Mouse (Mus musculus): ENCODE data around the gene Atxn2. TPM values are rescaled to one million over a fixed set of nuclear protein-coding genes. Genes with fewer than 3 reads are reported as not detected.
A peak's percentile ranks its signal among the peaks of the same experiment; 100 is the strongest.
"Not testable (repeated sequence)": the region's sequence is repeated elsewhere in the genome, so short reads cannot be mapped to it uniquely, and the experiment has no call there.

The Atxn2 gene
- polyA plus RNA-seq, 1 experiment from 2014 or later, result 102 TPM

- peaks cover 12% of the 10 kb centered on the region for H3K36me3 ChIP-seq
- not testable (repeated sequence) for H3K4me3 ChIP-seq; H3K4me1 ChIP-seq; H3K27me3 ChIP-seq; H3K27ac ChIP-seq; H3K9ac ChIP-seq; H3K9me3 ChIP-seq (replicated peaks); H3K4me2 ChIP-seq (replicated peaks); ATAC-seq (ENCODE audit: low FRiP score)
- 88% methylated on average over 7 of the region's 7 CpGs for WGBS
Measured at GRCm38 (mm10) chr5:121691436-121691835, 19.7 kb upstream of the Atxn2 start.

GRCm38 (mm10) chr5:121692897-121693296, 18.2 kb upstream of the Atxn2 start:
- no peaks in the 10 kb centered on the region for H3K27me3 ChIP-seq
- WGBS, result 72% methylated on average over 4 of the region's 4 CpGs
- no peak overlapping the region for H3K4me2 ChIP-seq (replicated peaks)
- H3K9me3 ChIP-seq (replicated peaks), result no peaks in the 10 kb centered on the region
- H3K4me3 ChIP-seq, result no peak overlapping the region
- no peaks in the 10 kb centered on the region for H3K4me1 ChIP-seq
- no peak overlapping the region for H3K27ac ChIP-seq
- H3K36me3 ChIP-seq, result no peaks in the 10 kb centered on the region
- no peak overlapping the region for H3K9ac ChIP-seq
- ATAC-seq (ENCODE audit: low FRiP score), result no peak

- WGBS, result 49% methylated on average over 6 of the region's 6 CpGs
- Histone ChIP-seq H3K9ac (no peak overlapping the region), H3K27ac (no peak overlapping the region), H3K4me2 (replicated peaks) (no peak overlapping the region), H3K9me3 (replicated peaks) (no peaks in the 10 kb centered on the region), H3K4me1 (no peaks in the 10 kb centered on the region), H3K4me3 (no peak overlapping the region), H3K36me3 (no peaks in the 10 kb centered on the region), H3K27me3 (no peaks in the 10 kb centered on the region; the same call in 1 of the 2 replicates)
- no peak for ATAC-seq (ENCODE audit: low FRiP score)
Measured at GRCm38 (mm10) chr5:121696761-121697160, 14.4 kb upstream of the Atxn2 start.

- WGBS, result 56% methylated on average over 5 of the region's 5 CpGs
- H3K4me1 ChIP-seq, result peaks cover 5% of the 10 kb centered on the region
- H3K9ac ChIP-seq, result no peak overlapping the region
- no peaks in the 10 kb centered on the region; the same call in 1 of the 2 replicates for H3K27me3 ChIP-seq
- H3K4me2 ChIP-seq (replicated peaks), result no peak overlapping the region
- no peak overlapping the region for H3K4me3 ChIP-seq
- no peak for ATAC-seq (ENCODE audit: low FRiP score)
- no peaks in the 10 kb centered on the region for H3K36me3 ChIP-seq
- H3K9me3 ChIP-seq (replicated peaks), result no peaks in the 10 kb centered on the region
- no peak overlapping the region for H3K27ac ChIP-seq
Measured at GRCm38 (mm10) chr5:121699891-121700290, 11.2 kb upstream of the Atxn2 start.

- Histone ChIP-seq H3K27ac (no peak overlapping the region), H3K27me3 (no peaks in the 10 kb centered on the region; the same call in 1 of the 2 replicates), H3K4me2 (replicated peaks) (no peak overlapping the region), H3K4me1 (peaks cover 8% of the 10 kb centered on the region), H3K4me3 (no peak overlapping the region), H3K9ac (no peak overlapping the region), H3K36me3 (no peaks in the 10 kb centered on the region), H3K9me3 (replicated peaks) (no peaks in the 10 kb centered on the region)
- 32% methylated on average over 11 of the region's 11 CpGs for WGBS
- ATAC-seq (ENCODE audit: low FRiP score), result no peak
Measured at GRCm38 (mm10) chr5:121700496-121700895, 10.6 kb upstream of the Atxn2 start.

- peaks cover 8% of the 10 kb centered on the region for H3K4me1 ChIP-seq
- no peak overlapping the region for H3K4me3 ChIP-seq
- 65% methylated on average over 8 of the region's 8 CpGs for WGBS
- H3K4me2 ChIP-seq (replicated peaks), result no peak overlapping the region
- H3K9ac ChIP-seq, result no peak overlapping the region
- H3K36me3 ChIP-seq, result no peaks in the 10 kb centered on the region
- ATAC-seq (ENCODE audit: low FRiP score), result no peak
- H3K27me3 ChIP-seq, result no peaks in the 10 kb centered on the region; the same call in 1 of the 2 replicates
- no peak overlapping the region for H3K27ac ChIP-seq
- no peaks in the 10 kb centered on the region for H3K9me3 ChIP-seq (replicated peaks)
Measured at GRCm38 (mm10) chr5:121701111-121701769, 9.9 kb upstream of the Atxn2 start.

- Histone ChIP-seq H3K9ac (no peak overlapping the region), H3K27me3 (no peaks in the 10 kb centered on the region; the same call in 1 of the 2 replicates), H3K36me3 (no peaks in the 10 kb centered on the region), H3K9me3 (replicated peaks) (no peaks in the 10 kb centered on the region), H3K27ac (no peak overlapping the region), H3K4me3 (no peak overlapping the region), H3K4me2 (replicated peaks) (no peak overlapping the region), H3K4me1 (peaks cover 8% of the 10 kb centered on the region)
- 74% methylated on average over 1 of the region's 1 CpGs for WGBS
- ATAC-seq (ENCODE audit: low FRiP score), result no peak
Measured at GRCm38 (mm10) chr5:121703341-121703740, 7.8 kb upstream of the Atxn2 start.

GRCm38 (mm10) chr5:121704512-121705248, 6.5 kb upstream of the Atxn2 start:
- ATAC-seq (ENCODE audit: low FRiP score), result no peak
- Histone ChIP-seq H3K36me3 (no peaks in the 10 kb centered on the region), H3K27ac (no peak overlapping the region), H3K9ac (peak overlapping the region; percentile 27; the same call in 1 of the 2 replicates), H3K4me3 (peak overlapping the region; percentile 6; the same call in 1 of the 2 replicates), H3K27me3 (no peaks in the 10 kb centered on the region; the same call in 1 of the 2 replicates), H3K4me2 (replicated peaks) (peak overlapping the region; percentile 44), H3K4me1 (peaks cover 8% of the 10 kb centered on the region), H3K9me3 (replicated peaks) (no peaks in the 10 kb centered on the region)
- 9% methylated on average over 20 of the region's 20 CpGs for WGBS

GRCm38 (mm10) chr5:121710402-121710801, 735 bp upstream of the Atxn2 start:
- Histone ChIP-seq H3K4me2 (replicated peaks) (0 out of 2 replicates have a peak overlapping the region, but pooled peaks have one; percentile 88), H3K4me1 (peaks cover 23% of the 10 kb centered on the region), H3K36me3 (no peaks in the 10 kb centered on the region), H3K9ac (no peak overlapping the region), H3K4me3 (no peak overlapping the region), H3K27me3 (no peaks in the 10 kb centered on the region), H3K9me3 (replicated peaks) (no peaks in the 10 kb centered on the region), H3K27ac (no peak overlapping the region)
- no peak for ATAC-seq (ENCODE audit: low FRiP score)
- WGBS, result 66% methylated on average over 2 of the region's 2 CpGs

- no peak for ATAC-seq (ENCODE audit: low FRiP score)
Measured at GRCm38 (mm10) chr5:121710851-121711173, 325 bp upstream of the Atxn2 start.

GRCm38 (mm10) chr5:121711928-121712231, 743 bp downstream of the Atxn2 start:
- Histone ChIP-seq H3K4me3 (peak overlapping the region; percentile 99), H3K9me3 (replicated peaks) (no peaks in the 10 kb centered on the region), H3K36me3 (no peaks in the 10 kb centered on the region), H3K9ac (peak overlapping the region; percentile 99), H3K27ac (peak overlapping the region; percentile 98), H3K4me1 (peaks cover 34% of the 10 kb centered on the region), H3K27me3 (no peaks in the 10 kb centered on the region), H3K4me2 (replicated peaks) (peak overlapping the region; percentile 90)
- under 1% methylated on average over 45 of the region's 57 CpGs for WGBS
- peak; percentile 53 for ATAC-seq (ENCODE audit: low FRiP score)

More at GRCm38 (mm10) chr5:121710851-121711173, 325 bp upstream of the Atxn2 start:
- H3K4me1 ChIP-seq, result peaks cover 27% of the 10 kb centered on the region
- H3K4me3 ChIP-seq, result peak overlapping the region; percentile 99
- peak overlapping the region; percentile 88 for H3K4me2 ChIP-seq (replicated peaks)
- WGBS, result 2% methylated on average over 12 of the region's 12 CpGs
- H3K9me3 ChIP-seq (replicated peaks), result no peaks in the 10 kb centered on the region
- H3K9ac ChIP-seq, result peak overlapping the region; percentile 99
- no peaks in the 10 kb centered on the region for H3K36me3 ChIP-seq
- H3K27me3 ChIP-seq, result no peaks in the 10 kb centered on the region
- H3K27ac ChIP-seq, result peak overlapping the region; percentile 98

GRCm38 (mm10) chr5:121712232-121712933, 1.2 kb downstream of the Atxn2 start:
- 3% methylated on average over 19 of the region's 66 CpGs for WGBS
- Histone ChIP-seq H3K4me3 (peak overlapping the region; percentile 99), H3K27ac (peak overlapping the region; percentile 98), H3K4me2 (replicated peaks) (peak overlapping the region; percentile 90), H3K27me3 (no peaks in the 10 kb centered on the region), H3K9me3 (replicated peaks) (no peaks in the 10 kb centered on the region), H3K4me1 (peaks cover 34% of the 10 kb centered on the region), H3K9ac (peak overlapping the region; percentile 99), H3K36me3 (peaks cover 3% of the 10 kb centered on the region; the same call in 1 of the 2 replicates)
- peak; percentile 69 for ATAC-seq (ENCODE audit: low FRiP score)
